9 mouse cellular contexts compared by ENCODE assay signal in the genomic region with DNA sequence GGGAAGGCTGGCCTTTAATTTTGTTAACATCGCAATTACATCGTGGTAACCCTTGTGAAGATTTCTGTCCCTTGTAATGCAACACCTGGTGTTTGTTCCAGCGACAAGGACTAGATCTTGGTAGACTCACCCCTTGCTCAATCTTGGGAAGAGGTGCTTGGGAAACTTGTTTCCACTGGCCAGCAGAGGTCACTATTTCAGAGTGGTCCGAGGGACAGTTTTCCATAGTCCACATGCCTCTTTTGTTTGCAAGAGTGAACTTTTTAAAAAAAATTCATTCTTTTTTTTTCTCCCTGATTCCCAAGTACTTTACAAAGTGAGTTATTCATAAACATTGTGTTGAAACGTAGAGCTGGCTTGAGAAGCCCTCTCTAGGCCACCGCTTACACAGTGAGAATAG. TPM values are rescaled to one million over a fixed set of nuclear protein-coding genes. Genes with fewer than 3 reads are reported as not detected.
DNase-seq lines count a peak whose midpoint lies in the region; ATAC-seq lines count a peak whose summit lies in the region.
"Had no signal": no experiment of that assay in that cellular context is flagged by ENCODE, and none has a peak within 500 bp of the region (broad histone marks: within the 10 kb centered on the region; RNA-seq: fewer than 3 reads in every experiment).

No protein-coding gene starts in this region.

- no peaks in the 10 kb centered on the region for H3K9me3 ChIP-seq in neural tube, embryonic 13.5 days
- H3K9me3 ChIP-seq in neural tube, embryonic 15.5 days (replicated peaks) = no peaks in the 10 kb centered on the region
- no peaks in the 10 kb centered on the region for H3K9me3 ChIP-seq in limb, embryonic 13.5 days
- H3K9me3 ChIP-seq: megakaryocyte, embryonic 14.5 days had no signal

- H3K4me3 ChIP-seq in neural tube, embryonic 13.5 days = no peak overlapping the region
- H3K4me3 ChIP-seq in neural tube, embryonic 15.5 days (replicated peaks) = no peak overlapping the region
- no peak overlapping the region for H3K4me3 ChIP-seq in limb, embryonic 13.5 days
- H3K4me3 ChIP-seq: megakaryocyte, embryonic 14.5 days had no signal

- H3K4me2 ChIP-seq in neural tube, embryonic 13.5 days = peak overlapping the region; percentile 48; the same call in 1 of the 2 replicates
- H3K4me2 ChIP-seq in neural tube, embryonic 15.5 days = no peak overlapping the region
- H3K4me2 ChIP-seq in limb, embryonic 13.5 days (replicated peaks) = peak overlapping the region; percentile 41; the same call in 1 of the 2 replicates

- DNase-seq in adrenal gland, adult (ENCODE audit: inconsistent age in 2 of 2, low spot score in 1 of 2) = peak; percentile 38 to 78
- no peak for DNase-seq in adrenal gland, adult 8-10 months
- peak; percentile 80 for DNase-seq in retina, embryonic 14.5 days (ENCODE audit: low spot score)
- no peak for DNase-seq in thymus, postnatal 4 days

- no peak overlapping the region for H3K27ac ChIP-seq in neural tube, embryonic 13.5 days (replicated peaks)
- no peak overlapping the region for H3K27ac ChIP-seq in neural tube, embryonic 15.5 days (replicated peaks)
- no peak overlapping the region for H3K27ac ChIP-seq in limb, embryonic 13.5 days

- H3K27me3 ChIP-seq in neural tube, embryonic 13.5 days = no peaks in the 10 kb centered on the region; the same call in 1 of the 2 replicates
- 0 out of 2 replicates have a peak, but pooled peaks cover 3% of the 10 kb centered on the region for H3K27me3 ChIP-seq in neural tube, embryonic 15.5 days (replicated peaks)
- H3K27me3 ChIP-seq in limb, embryonic 13.5 days = peaks cover 21% of the 10 kb centered on the region

- peaks cover 8% of the 10 kb centered on the region for H3K4me1 ChIP-seq in neural tube, embryonic 13.5 days (replicated peaks)
- peaks cover 10% of the 10 kb centered on the region for H3K4me1 ChIP-seq in neural tube, embryonic 15.5 days
- H3K4me1 ChIP-seq in limb, embryonic 13.5 days = peaks cover 6% of the 10 kb centered on the region

- ATAC-seq in neural tube, embryonic 13.5 days (ENCODE audit: low read depth) = peak; percentile 56
- no peak for ATAC-seq in neural tube, embryonic 15.5 days (ENCODE audit: low FRiP score)
- peak; percentile 54 for ATAC-seq in granulocyte monocyte progenitor cell, adult 5-6 weeks (replicated peaks; ENCODE audit: poor library complexity, severe bottlenecking)
- ATAC-seq in limb, embryonic 13.5 days (ENCODE audit: low FRiP score, low read depth) = no peak

- no peak overlapping the region for H3K9ac ChIP-seq in neural tube, embryonic 13.5 days
- H3K9ac ChIP-seq in neural tube, embryonic 15.5 days (replicated peaks) = no peak overlapping the region
- no peak overlapping the region for H3K9ac ChIP-seq in limb, embryonic 13.5 days

- WGBS in neural tube, embryonic 13.5 days = 18% methylated on average over 6 of the region's 6 CpGs
- 24% methylated on average over 6 of the region's 6 CpGs for WGBS in neural tube, embryonic 15.5 days
- 20% methylated on average over 6 of the region's 6 CpGs for WGBS in limb, embryonic 13.5 days

- H3K36me3 ChIP-seq in neural tube, embryonic 13.5 days = no peaks in the 10 kb centered on the region
- H3K36me3 ChIP-seq in neural tube, embryonic 15.5 days = no peaks in the 10 kb centered on the region
- peaks cover 15% of the 10 kb centered on the region for H3K36me3 ChIP-seq in limb, embryonic 13.5 days

RNA-seq across cellular contexts. Expression of a gene that starts 12.2 kb away (rescaled TPM):
- 1 to 10 TPM in 1 of 4 experiments, under 1 TPM in 3; 0.32 to 2.6 (median 0.79) TPM for total RNA-seq in adrenal gland, adult 8-10 months (2022)
- polyA plus RNA-seq in neural tube, embryonic 13.5 days (2015; fragmentation: Nextera tagmentation; extraction: Ambion mirVana) = 2.7 and 3.7 TPM in 2 replicates
- 3.8 and 5.5 TPM in 2 replicates for polyA plus RNA-seq in neural tube, embryonic 15.5 days (2015; fragmentation: Nextera tagmentation; extraction: Ambion mirVana)
- total RNA-seq in granulocyte monocyte progenitor cell, adult 5-6 weeks (2014; fragmentation: Nextera tagmentation) = not detected in 2 replicates
- total RNA-seq in granulocyte monocyte progenitor cell, adult 5-6 weeks (2017) = not detected in 2 replicates
- polyA plus RNA-seq in limb, embryonic 13.5 days (2015; fragmentation: Nextera tagmentation; extraction: Ambion mirVana) = 10.9 and 12.5 TPM in 2 replicates

RNA-seq across cellular contexts. Expression of a gene that starts 54.6 kb away (rescaled TPM):
- total RNA-seq in adrenal gland, adult 8-10 months (2022) = 10 to 100 TPM in 3 of 4 experiments, 1 to 10 TPM in 1; 8.9 to 15.1 (median 11.9) TPM
- polyA plus RNA-seq in neural tube, embryonic 13.5 days (2015; fragmentation: Nextera tagmentation; extraction: Ambion mirVana) = 17.1 and 18.7 TPM in 2 replicates
- polyA plus RNA-seq in neural tube, embryonic 15.5 days (2015; fragmentation: Nextera tagmentation; extraction: Ambion mirVana) = 17.1 and 20.5 TPM in 2 replicates
- 43.5 and 56.0 TPM in 2 replicates for total RNA-seq in granulocyte monocyte progenitor cell, adult 5-6 weeks (2014; fragmentation: Nextera tagmentation)
- total RNA-seq in granulocyte monocyte progenitor cell, adult 5-6 weeks (2017) = 96.2 and 181 TPM in 2 replicates
- polyA plus RNA-seq in limb, embryonic 13.5 days (2015; fragmentation: Nextera tagmentation; extraction: Ambion mirVana) = 32.7 and 35.6 TPM in 2 replicates

Comparison
In these comparisons a context has a peak if more than half of its experiments do, and no peak if none do; other contexts are left out.
1. DNase-seq: peak in adrenal gland, adult (2 of 2) and retina, embryonic 14.5 days (single experiment); none in adrenal gland, adult 8-10 months (single experiment) and thymus, postnatal 4 days (single experiment).
2. ATAC-seq: peak in neural tube, embryonic 13.5 days (single experiment) and granulocyte monocyte progenitor cell, adult 5-6 weeks (single experiment); none in neural tube, embryonic 15.5 days (single experiment) and limb, embryonic 13.5 days (single experiment).